Mouse (Mus musculus): ENCODE measurements around the gene Fbxw22.
"Not testable (repeated sequence)": the region's sequence is repeated elsewhere in the genome, so short reads cannot be mapped to it uniquely, and the experiment has no call there.

Gene Fbxw22

DNA sequence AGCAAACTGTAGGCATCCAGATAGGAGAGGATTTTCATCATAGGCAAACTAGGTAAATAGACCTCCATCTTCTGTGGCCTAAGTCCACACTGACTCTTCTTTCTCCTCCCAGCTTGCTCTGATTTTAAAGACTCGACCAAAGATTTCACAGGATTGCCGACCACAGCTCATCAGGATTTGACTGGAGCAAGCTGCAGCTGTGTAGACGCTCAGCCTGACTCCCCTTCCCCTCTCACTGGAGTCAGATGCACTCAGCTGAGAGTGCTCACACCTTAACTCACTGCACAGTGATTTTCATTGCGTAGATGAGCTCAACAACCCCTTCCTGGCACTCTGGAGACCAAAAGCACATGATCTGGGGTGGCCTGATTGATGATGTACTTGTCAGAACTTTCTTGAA lies at the start of gene Fbxw22:
Fbxw22 (minus strand) TSS at position 101 of the 400 bp plus-strand sequence.
- not testable (repeated sequence) for DNase-seq (ENCODE audit: inconsistent age in 2 of 2, low spot score in 1 of 2)

DNA sequence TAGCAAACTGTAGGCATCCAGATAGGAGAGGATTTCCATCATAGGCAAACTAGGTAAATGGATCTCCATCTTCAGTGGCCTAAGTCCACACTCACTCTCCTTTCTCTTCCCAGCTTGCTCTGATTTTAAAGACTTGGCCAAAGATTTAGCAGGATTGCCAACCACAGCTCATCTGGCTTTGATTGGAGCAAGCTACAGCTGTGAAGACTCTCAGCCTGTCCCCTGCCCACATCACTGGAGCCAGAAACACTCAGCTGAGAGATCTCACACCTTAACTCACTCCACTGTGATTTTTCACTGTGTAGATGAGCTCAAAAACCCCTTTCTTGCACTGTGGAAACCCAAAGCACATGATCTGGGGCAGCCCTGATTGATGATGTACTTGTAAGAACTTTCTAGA lies 44.9 kb upstream of the Fbxw22 start, which contains the start of gene Fbxw16:
Fbxw16 (minus strand) TSS at position 101 of the 400 bp plus-strand sequence.
- no peak for DNase-seq (ENCODE audit: inconsistent age in 2 of 2, low spot score in 1 of 2)

DNA sequence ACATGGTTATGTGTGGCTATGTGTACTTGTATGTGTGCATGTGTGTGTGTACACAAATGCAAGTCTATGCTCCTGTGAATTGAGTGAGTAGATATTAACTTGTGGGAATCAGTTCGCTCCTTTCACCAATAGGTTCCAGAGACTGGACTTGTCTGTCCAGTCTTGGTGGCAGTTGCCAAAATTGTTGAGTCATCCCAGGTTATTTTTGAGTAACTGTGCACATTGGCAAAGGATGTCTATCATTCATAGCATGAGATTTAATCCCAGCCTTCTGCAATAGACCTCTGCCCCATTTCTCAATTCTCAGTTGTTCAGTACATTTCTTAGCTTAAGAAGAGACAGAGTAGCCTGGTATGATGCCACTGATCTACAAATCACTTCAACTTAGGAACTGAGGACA lies 28.9 kb upstream of the Fbxw22 start:
- DNase-seq (ENCODE audit: inconsistent age in 2 of 2, low spot score in 1 of 2): peak in 1 of 2 experiments; percentile 66

DNA sequence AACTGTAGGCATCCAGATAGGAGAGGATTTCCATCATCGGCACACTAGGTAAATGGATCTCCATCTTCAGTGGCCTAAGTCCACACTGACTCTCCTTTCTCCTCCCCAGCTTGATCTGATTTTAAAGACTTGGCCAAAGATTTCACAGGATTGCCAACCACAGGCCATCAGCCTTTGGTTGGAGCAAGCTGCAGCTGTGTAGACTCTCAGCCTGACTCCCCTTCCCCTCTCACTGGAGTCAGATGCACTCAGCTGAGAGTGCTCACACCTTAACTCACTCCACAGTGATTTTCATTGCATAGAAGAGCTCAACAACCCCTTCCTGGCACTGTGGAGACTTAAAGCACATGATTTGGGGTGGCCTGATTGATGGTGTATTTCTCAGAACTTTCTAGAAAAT lies 64.5 kb downstream of the Fbxw22 start, which contains the start of gene Fbxw28:
Fbxw28 (minus strand) TSS at position 101 of the 400 bp plus-strand sequence.
- DNase-seq (ENCODE audit: inconsistent age in 2 of 2, low spot score in 1 of 2): not testable (repeated sequence)

All from adrenal gland, adult (tissue).